Mouse (Mus musculus) heart, embryonic 11.5 days (tissue): ENCODE measurements around the gene Nrxn3. TPM values are rescaled to one million over a fixed set of nuclear protein-coding genes. Genes with fewer than 3 reads are reported as not detected.

Experiments used
- ATAC-seq: fragments of 200-750 bp; cut with Nextera tagmentation; replicated peaks from 2 replicates; pipeline ENCODE4 v1.8.0; 2017; ENCODE audit warnings: moderate library complexity; ENCODE audit not compliant: insufficient number of reproducible peaks, low FRiP score, low TSS enrichment
- H3K27ac ChIP-seq: fragments of 300-500 bp; sonication (generic); 2 replicates; pipeline ENCODE4 v1.5.1; 2014; ENCODE audit warnings: mild to moderate bottlenecking, low read depth, low read length
- H3K27me3 ChIP-seq: fragments of 300-500 bp; sonication (generic); 2 replicates; pipeline ENCODE4 v1.6.1; 2014; ENCODE audit warnings: mild to moderate bottlenecking, low read length, mixed read lengths; ENCODE audit not compliant: control insufficient read depth, insufficient read depth
- H3K36me3 ChIP-seq: fragments of 300-500 bp; sonication (generic); 2 replicates; pipeline ENCODE4 v1.6.1; 2014; ENCODE audit warnings: mild to moderate bottlenecking, low read length, moderate library complexity, mixed read lengths; ENCODE audit not compliant: control insufficient read depth, insufficient read depth
- H3K4me1 ChIP-seq: fragments of 300-500 bp; sonication (generic); 2 replicates; pipeline ENCODE4 v1.6.1; 2014; ENCODE audit warnings: low read length; ENCODE audit not compliant: control insufficient read depth, insufficient read depth
- H3K4me2 ChIP-seq: fragments of 300-500 bp; sonication (generic); 2 replicates; pipeline ENCODE4 v1.6.1; 2014; ENCODE audit warnings: mild to moderate bottlenecking, moderate library complexity
- H3K4me3 ChIP-seq: fragments of 300-500 bp; sonication (generic); 2 replicates; pipeline ENCODE4 v1.5.1; 2014; ENCODE audit warnings: low read depth, low read length
- H3K9ac ChIP-seq: fragments of 300-500 bp; sonication (generic); 2 replicates; pipeline ENCODE4 v1.6.1; 2014; ENCODE audit warnings: mild to moderate bottlenecking, low read depth, low read length, moderate library complexity
- H3K9me3 ChIP-seq: fragments of 300-500 bp; sonication (generic); replicated peaks from 2 replicates; pipeline ENCODE4 v1.6.1; 2016; ENCODE audit warnings: low read length; ENCODE audit not compliant: control insufficient read depth
- WGBS: fragments of 180-500 bp; shearing (Covaris S2); extraction: QIAGEN DNeasy Blood & Tissue Kit; methylation state at CpG from one replicate; pipeline ENCODE4 v1.1.7; 2014; ENCODE audit not compliant: insufficient replicate concordance; 5-methylcytosine and 5-hydroxymethylcytosine counted together
- polyA plus RNA-seq: library from polyadenylated mRNA; unstranded; fragments of >200 nt; fragmentation: Nextera tagmentation; extraction: Ambion mirVana; gene quantifications from 2 replicates; pipeline ENCODE4 v1.2.1, GENCODE M21; 2014

Nrxn3 gene
- polyA plus RNA-seq, 1 experiment from 2014 or later: 4.5 TPM

DNA sequence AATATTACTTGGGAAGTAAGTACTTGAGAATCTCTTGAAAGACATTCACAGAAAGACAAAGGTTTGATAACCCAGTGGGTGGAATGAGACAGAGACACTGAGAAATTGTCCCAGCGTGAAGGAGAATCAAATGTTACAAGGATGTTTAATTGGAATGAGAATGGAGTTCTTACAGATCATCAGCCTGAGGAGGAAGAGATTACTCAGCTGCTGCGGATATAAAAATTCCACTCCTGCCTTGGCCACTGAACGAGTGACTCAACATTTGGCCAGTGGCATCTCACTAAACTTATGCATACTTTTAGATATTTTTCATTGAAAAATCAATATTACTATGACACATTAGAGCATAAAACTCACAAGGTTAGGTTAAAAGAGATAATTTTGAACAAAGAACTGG lies 1166.0 kb downstream of the Nrxn3 start:
- WGBS: 66% methylated on average over 3 of the region's 3 CpGs
- Histone ChIP-seq H3K9me3 (no peaks in the 10 kb centered on the region), H3K9ac (no peak overlapping the region), H3K27me3 (no peaks in the 10 kb centered on the region), H3K27ac (no peak overlapping the region), H3K4me3 (no peak overlapping the region), H3K4me2 (no peak overlapping the region), H3K36me3 (no peaks in the 10 kb centered on the region), H3K4me1 (no peaks in the 10 kb centered on the region)
- no peak for ATAC-seq

DNA sequence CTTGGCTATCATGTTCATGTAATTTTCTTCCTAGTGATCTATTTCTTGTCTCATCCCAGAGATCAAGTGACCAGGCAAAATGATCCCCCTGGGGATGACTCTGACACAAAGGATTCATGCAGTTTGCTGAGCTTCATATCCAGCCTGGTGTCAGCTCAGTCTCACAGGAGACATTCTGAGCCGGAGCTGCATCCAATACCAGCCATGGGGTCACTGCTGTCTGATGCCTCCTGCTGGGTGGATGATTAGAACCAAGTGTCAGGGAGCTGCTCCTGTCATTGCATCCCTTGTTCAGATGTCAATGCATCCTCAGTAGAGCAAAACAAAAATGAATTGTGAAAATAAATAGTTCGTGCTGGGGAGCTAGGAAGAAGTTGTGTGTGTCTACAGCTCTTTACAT lies 1174.2 kb downstream of the Nrxn3 start:
- no peaks in the 10 kb centered on the region for H3K36me3 ChIP-seq
- WGBS: 57% methylated on average over 2 of the region's 2 CpGs

DNA sequence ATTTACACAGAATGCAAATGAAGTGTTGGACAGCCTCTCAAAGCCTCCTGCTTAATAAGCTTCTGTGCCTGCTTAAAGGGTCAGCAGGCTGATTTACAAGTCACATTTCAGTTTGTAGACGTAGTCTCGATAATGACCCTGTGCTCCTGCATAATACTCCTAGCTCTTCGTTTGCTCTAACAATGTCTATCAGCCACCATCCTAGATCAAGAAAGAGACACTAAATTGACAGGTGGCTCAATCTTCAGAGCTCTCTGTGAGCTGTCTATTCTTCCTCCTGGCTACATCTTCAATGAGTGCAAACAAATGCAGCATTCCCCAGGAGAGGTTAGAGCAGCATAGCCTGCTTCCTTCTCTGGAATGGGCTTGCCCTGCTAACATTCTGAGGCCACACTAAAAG lies 1186.9 kb downstream of the Nrxn3 start:
- Histone ChIP-seq H3K9ac (no peak overlapping the region), H3K4me2 (no peak overlapping the region), H3K27ac (no peak overlapping the region), H3K27me3 (no peaks in the 10 kb centered on the region), H3K36me3 (no peaks in the 10 kb centered on the region), H3K9me3 (no peaks in the 10 kb centered on the region), H3K4me1 (no peaks in the 10 kb centered on the region), H3K4me3 (no peak overlapping the region)
- ATAC-seq: no peak
- 77% methylated on average over 3 of the region's 3 CpGs for WGBS

More for the DNA sequence above, 1174.2 kb downstream of the Nrxn3 start:
- Histone ChIP-seq H3K9me3 (no peaks in the 10 kb centered on the region), H3K27me3 (no peaks in the 10 kb centered on the region), H3K4me1 (no peaks in the 10 kb centered on the region), H3K4me2 (no peak overlapping the region), H3K27ac (no peak overlapping the region), H3K4me3 (no peak overlapping the region), H3K9ac (no peak overlapping the region)
- no peak for ATAC-seq

DNA sequence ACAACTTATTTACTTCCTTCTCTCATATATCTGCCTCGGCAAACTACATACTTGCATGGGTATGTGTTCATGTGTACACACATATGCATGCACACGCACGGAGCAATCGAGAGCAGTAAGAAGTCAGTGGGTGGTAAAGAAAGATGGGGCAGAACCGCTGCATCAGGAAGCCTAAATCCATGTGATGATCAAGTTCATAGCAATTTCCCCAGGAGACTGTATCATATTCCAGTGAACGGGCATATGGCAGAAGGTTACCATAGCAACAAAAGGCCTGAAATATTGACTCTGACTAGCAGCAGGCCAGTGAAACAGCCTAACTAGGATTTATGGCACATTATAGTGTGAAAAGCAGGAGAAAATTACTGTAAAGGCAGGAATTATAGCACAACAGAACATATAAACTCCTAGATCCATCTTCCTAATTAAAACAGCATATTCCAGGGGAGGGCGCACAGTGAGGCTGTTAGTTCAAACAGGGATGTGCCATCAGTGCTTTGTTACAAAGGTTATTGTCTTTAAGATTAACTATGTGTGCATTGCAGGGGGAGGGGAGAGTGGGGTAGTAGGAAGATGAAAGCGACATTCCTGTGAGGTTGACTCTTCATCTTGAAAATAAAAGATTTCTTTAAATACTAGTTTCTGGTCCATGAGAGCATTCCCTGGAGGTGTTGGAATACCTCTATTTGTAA lies 1195.6 kb downstream of the Nrxn3 start:
- no peak overlapping the region for H3K9ac ChIP-seq
- no peak overlapping the region for H3K4me2 ChIP-seq
- no peak overlapping the region for H3K27ac ChIP-seq
- no peaks in the 10 kb centered on the region for H3K36me3 ChIP-seq
- no peaks in the 10 kb centered on the region for H3K4me1 ChIP-seq
- H3K4me3 ChIP-seq: no peak overlapping the region
- no peaks in the 10 kb centered on the region for H3K9me3 ChIP-seq
- 83% methylated on average over 8 of the region's 8 CpGs for WGBS
- no peaks in the 10 kb centered on the region for H3K27me3 ChIP-seq
- no peak for ATAC-seq

DNA sequence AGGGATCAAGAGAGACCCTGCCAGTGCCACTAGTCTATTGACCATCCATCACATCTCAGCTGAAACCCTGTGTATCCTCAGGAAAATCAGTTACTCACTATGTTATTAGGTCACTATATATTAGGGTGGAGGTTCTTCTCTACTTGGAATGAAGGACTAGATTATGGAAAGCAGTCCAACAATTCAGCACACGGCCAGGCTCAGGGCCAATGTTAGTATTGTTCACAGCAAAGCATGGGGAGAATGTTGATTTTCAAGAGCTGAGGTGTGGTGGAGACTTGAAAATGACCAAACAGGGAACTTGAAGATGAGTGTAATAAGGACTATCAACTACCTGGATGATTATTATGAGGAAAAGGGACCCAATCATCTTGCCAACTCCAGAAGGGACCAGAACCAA lies 1209.7 kb downstream of the Nrxn3 start:
- H3K4me1 ChIP-seq: no peaks in the 10 kb centered on the region
- H3K4me3 ChIP-seq: no peak overlapping the region
- H3K27me3 ChIP-seq: no peaks in the 10 kb centered on the region
- no peaks in the 10 kb centered on the region for H3K36me3 ChIP-seq
- no peak overlapping the region for H3K27ac ChIP-seq
- no peak for ATAC-seq
- WGBS: 82% methylated on average over 1 of the region's 1 CpGs
- H3K4me2 ChIP-seq: no peak overlapping the region
- no peak overlapping the region for H3K9ac ChIP-seq
- H3K9me3 ChIP-seq: no peaks in the 10 kb centered on the region

DNA sequence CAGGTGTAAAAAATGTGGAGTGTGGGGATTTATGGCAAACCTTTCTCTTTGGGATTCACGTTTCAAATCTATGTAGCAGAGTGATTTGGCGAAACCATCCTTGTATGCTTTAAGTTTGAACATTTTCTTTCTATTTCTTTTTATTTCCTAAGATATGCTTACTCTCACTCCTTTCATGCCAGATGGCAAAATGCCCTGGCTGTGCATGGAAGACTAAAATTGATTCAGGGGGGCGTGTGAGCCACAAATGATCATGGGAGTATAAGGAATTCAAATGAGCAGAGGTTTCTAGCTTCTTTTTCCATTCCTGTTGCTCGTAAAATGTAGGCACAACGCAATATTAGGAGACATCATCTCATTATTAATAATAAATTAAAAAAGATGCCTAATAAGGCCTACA lies 1211.0 kb downstream of the Nrxn3 start:
- Histone ChIP-seq H3K4me1 (no peaks in the 10 kb centered on the region), H3K4me2 (no peak overlapping the region), H3K36me3 (no peaks in the 10 kb centered on the region), H3K9me3 (no peaks in the 10 kb centered on the region), H3K27ac (no peak overlapping the region), H3K9ac (no peak overlapping the region), H3K27me3 (no peaks in the 10 kb centered on the region), H3K4me3 (no peak overlapping the region)
- 74% methylated on average over 5 of the region's 5 CpGs for WGBS
- ATAC-seq: no peak

DNA sequence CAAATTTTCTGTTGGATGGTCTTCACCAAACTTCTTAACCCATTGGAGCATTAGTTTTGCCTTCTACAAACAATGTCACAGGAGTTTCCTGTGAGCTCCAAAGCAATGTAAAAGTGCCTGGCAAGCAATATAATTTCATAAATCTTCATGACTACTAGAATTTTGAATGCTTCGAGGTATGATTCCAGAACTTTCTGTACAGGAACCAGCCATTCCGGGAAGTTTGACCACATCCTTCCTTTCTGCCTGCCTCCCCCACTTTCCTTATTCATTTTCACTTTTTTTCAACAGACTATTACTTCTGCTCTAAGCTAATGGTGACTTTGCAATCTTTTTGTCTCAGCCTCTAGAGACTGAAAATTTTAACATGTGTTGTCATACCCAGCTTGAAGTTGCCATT lies 1218.1 kb downstream of the Nrxn3 start:
- no peak overlapping the region for H3K27ac ChIP-seq
- no peak overlapping the region for H3K9ac ChIP-seq
- H3K4me3 ChIP-seq: no peak overlapping the region
- H3K4me2 ChIP-seq: no peak overlapping the region
- no peaks in the 10 kb centered on the region for H3K27me3 ChIP-seq
- ATAC-seq: no peak
- H3K9me3 ChIP-seq: no peaks in the 10 kb centered on the region
- no peaks in the 10 kb centered on the region for H3K4me1 ChIP-seq
- WGBS: 88% methylated on average over 2 of the region's 2 CpGs
- no peaks in the 10 kb centered on the region for H3K36me3 ChIP-seq

DNA sequence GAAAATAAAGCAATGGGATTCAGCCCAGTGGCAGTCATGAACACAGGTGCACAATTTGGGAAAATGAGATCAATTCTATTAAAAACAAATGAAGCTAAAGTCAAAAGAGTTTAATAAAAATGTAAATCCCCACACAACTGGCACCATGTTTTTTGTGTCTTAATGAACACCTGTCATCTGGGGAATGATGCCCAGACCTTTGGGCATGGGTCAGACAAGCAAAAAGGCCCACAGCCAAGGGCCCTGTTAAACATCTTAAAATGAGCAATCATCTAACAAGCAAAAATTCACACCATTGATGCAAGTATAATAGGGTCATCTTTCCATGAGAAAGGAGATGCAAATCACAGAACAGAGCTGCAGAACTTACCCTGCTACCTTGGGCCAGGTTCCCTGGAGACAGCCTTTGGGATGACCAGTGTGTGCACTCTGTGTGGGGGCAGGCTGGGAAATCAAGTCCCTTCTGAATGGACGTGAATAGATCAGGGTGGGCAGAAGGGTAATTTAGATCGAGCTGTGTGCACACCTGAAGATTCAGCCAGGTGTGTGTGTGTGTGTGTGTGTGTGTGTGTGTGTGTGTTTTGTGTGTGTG lies 1223.3 kb downstream of the Nrxn3 start:
- ATAC-seq: no peak
- H3K27me3 ChIP-seq: no peaks in the 10 kb centered on the region

DNA sequence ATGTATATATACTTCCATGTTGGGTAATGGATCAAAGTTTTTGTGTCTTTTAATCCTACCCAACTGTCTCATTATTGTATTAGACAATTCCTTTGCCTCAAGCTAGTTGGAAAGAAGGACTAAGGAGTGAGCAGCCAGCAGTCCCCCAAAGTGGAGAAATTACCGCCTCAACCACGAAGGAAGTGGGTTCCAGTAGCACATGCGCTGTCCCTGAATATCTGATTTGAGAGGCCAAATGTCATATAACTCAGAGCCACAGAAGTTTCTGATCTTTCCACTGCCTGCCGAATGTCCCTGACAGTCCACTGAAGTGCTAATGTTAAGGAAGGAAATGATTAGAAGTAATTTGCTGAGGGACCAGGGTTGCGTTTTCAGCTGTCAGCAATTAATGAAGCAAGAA lies 1223.8 kb downstream of the Nrxn3 start:
- H3K36me3 ChIP-seq: no peaks in the 10 kb centered on the region
- no peak for ATAC-seq
- no peak overlapping the region for H3K9ac ChIP-seq
- H3K27ac ChIP-seq: no peak overlapping the region
- no peak overlapping the region for H3K4me3 ChIP-seq
- no peaks in the 10 kb centered on the region for H3K9me3 ChIP-seq
- 24% methylated on average over 5 of the region's 5 CpGs for WGBS
- H3K4me1 ChIP-seq: no peaks in the 10 kb centered on the region
- no peaks in the 10 kb centered on the region for H3K27me3 ChIP-seq
- H3K4me2 ChIP-seq: no peak overlapping the region

More for the DNA sequence above, 1223.3 kb downstream of the Nrxn3 start:
- H3K4me1 ChIP-seq: no peaks in the 10 kb centered on the region
- H3K4me3 ChIP-seq: no peak overlapping the region
- no peak overlapping the region for H3K27ac ChIP-seq
- no peak overlapping the region for H3K9ac ChIP-seq
- H3K36me3 ChIP-seq: no peaks in the 10 kb centered on the region
- H3K9me3 ChIP-seq: no peaks in the 10 kb centered on the region
- no peak overlapping the region for H3K4me2 ChIP-seq
- WGBS: 71% methylated on average over 2 of the region's 2 CpGs
